Mouse (Mus musculus) layer of hippocampus, adult 18-20 months (tissue): ENCODE data around the gene Pola2. TPM values are rescaled to one million over a fixed set of nuclear protein-coding genes. Genes with fewer than 3 reads are reported as not detected.
A peak's percentile ranks its signal among the peaks of the same experiment; 100 is the strongest.

Source experiments
- DNase-seq, 2 experiments: peaks; one replicate each; pipeline ENCODE4 v3.0.0; 2022; ENCODE audit warnings: low spot score in 2 of 2
- total RNA-seq, 2 experiments: library from RNA; stranded (reverse); gene quantifications; 2 replicates each; pipeline ENCODE4 v1.2.3; 2021

Gene Pola2
- total RNA-seq, 2 experiments from 2014 or later = 5.0 to 5.9 TPM

DNA sequence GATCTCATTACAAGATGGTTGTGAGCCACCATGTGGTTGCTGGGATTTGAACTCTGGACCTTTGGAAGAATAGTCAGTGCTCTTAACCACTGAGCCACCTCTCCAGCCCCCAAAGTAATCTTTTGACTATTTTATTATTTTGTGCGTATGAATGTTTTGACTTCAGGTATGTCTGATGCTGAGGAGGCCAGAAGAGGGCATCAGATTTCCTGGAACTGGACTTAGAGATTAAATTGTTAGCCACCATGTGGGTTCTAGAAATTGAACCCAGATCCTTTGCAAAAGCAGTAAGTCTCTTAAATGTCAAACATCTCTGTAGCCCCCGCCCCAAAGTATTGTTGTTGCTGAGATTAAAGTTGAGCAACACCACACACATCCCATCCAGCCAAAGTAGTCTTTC lies 1.9 kb upstream of the Pola2 start:
- DNase-seq = no peak

DNA sequence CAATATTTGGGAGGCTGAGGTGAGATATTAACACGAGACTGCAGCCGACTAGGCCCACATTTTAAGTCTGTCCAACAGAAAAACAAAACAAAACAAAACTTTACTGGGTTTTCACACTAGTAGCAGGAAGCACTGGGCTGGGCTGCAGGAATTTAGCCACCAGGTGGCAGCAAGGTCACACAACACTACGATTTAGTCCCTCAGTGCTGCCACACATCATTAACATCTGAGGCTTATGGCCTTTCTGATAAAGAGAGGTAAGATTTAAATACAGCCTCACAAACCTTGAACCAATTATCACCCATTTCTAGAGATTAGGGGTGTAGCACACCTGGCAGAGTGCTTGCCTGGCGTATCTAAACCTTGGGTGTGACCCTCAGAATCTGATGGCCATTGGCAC lies 1.3 kb upstream of the Pola2 start:
- peak; percentile 26 to 78 for DNase-seq

- DNase-seq = no peak
Observed at GRCm38 (mm10) chr19:5964804-5965203, 802 bp upstream of the Pola2 start.

GRCm38 (mm10) chr19:5962651-5963050 lies 1.4 kb downstream of the Pola2 start:
- DNase-seq = no peak

DNA sequence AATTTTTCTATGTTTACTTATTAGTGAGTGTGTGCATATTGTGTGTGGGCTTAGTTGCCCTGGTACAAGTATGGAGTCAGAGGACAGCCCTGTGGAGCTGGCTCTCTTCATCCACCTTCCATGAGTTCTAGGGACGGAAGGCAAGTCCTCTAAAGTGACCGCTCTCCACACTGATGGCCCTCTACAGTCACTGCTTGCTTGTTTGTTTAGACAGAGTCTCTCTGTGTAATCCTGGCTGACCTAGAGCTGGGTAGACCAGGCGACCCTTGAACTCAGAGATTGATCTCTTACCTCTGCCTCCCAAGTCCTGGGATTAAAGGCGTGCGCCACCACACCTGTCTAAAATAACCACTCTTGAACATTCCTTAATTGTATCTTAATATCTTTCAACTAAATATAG lies 6.6 kb downstream of the Pola2 start:
- DNase-seq = no peak

GRCm38 (mm10) chr19:5956685-5957084 lies 7.3 kb downstream of the Pola2 start:
- peak in 1 of 2 experiments; percentile 78 for DNase-seq

- DNase-seq = no peak
Observed at GRCm38 (mm10) chr19:5955704-5956670, 8.0 kb downstream of the Pola2 start.

DNA sequence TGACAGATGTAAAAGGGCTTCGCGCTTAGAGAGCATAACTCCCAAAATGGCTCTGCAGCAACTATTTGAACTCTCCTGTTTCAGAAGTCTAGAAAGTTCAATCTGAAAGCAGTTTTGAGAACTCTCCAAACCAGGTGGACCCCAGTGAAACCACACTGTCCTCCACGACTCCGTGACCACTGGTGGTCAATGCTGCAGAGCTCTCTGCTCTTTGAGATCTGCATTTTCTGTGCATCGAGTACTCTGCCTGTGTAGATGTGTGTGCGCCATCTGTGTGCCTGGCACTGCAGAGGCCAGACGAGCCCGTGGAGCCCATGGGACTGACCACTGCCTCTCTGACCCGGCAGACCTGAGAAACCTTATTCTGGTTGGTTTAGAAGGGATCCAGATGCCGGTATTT lies 9.1 kb downstream of the Pola2 start:
- DNase-seq = no peak

DNA sequence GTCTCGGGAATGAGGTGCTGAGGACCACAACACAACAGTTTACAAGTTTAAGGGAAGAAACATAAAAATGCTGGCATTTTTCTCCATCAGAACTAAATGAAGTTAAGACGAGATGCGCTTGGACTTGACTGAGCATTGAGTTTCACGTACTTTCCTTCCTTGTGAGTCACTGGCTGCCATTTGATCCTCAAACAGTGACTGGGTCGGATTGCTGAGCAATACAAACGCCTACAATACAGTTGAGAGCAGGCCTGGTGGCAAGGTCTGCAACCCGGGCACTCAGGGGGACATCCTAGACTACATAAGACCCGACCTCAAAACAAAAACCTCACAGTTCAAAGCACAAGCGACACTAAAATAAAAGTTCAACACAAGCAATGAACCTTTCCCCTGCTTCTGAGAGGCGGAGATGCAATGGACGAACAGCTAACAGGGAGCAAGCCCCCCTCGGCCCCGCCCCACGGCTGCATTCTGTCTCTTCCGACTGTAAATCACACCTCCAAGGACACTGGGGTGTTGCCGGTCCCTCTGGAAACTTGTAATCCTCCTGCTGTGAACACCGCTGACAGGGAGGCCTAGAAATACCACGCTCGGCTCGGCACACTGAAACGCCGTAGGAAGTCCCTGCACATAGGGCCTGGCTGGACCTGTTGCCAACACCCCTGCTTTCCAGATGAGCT lies 9.8 kb downstream of the Pola2 start:
- no peak for DNase-seq

DNA sequence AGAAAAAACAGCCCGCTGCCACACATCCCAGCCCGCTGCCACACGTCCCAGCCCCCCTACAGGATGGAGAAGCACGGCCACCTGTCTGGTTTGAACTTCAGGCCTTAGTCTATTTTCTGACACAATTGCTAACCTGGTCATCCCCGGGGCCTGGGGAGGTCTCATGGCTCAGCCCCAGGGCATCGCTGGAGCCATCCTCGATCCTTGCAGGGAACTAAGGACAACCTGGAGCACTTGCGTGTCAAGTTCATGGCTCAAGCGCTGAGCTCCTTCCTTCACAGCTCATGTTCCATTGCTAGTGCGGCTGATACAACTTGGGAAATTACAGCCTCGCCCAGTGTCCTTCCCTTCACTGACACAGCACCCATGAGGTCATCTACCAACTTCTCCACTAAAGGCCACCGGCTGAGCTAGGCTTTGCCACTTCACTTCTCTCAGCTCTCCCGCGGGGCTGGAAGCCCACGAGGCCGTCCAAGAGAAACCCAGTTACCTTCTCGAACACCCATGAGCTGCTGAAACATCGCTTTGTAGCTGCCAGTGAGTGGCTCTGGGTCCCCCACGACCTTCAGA lies 10.7 kb downstream of the Pola2 start:
- no peak for DNase-seq

- no peak for DNase-seq
Observed at GRCm38 (mm10) chr19:5952071-5952691, 11.8 kb downstream of the Pola2 start.

DNA sequence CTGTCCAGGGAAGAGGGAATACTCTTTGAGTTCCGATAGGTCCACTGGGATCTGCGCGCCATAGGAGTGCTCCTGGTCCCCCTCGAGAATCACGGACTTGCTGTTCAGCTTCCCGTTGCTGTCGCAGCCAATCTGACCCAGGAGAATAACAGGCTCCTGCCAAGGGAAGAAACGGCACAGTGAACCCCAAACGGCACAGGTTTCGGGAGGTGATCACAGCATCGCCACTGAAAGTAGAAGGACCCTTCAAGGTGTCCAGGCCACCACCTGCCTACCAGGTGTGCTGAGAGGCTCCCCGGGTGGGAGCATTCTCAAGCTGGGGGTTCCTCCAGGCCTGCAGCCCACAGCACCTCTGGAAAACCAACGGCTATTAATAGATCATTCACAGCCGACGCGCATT lies 12.4 kb downstream of the Pola2 start:
- DNase-seq = no peak

- DNase-seq = no peak
Observed at GRCm38 (mm10) chr19:5950218-5950617, 13.8 kb downstream of the Pola2 start.

DNA sequence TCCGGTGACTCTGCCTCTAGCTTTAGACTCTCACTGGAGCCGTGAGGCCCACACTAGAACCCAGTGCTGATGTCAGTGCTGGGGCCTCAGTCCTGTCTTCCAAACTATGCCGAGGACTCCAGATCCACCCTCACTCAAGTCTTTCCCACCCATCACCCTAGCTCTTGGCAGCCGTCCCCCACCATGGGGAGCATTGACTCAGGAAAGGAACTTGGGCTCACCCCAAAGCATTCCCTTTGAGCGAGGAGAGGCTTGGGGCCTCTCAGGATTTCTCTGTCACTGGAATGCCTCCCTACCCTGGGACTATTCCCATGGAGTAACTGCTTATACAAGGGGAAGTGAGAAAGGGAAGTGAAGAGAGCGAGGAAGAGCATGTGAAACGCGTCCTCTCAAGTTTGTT lies 18.1 kb downstream of the Pola2 start:
- DNase-seq = no peak

DNA sequence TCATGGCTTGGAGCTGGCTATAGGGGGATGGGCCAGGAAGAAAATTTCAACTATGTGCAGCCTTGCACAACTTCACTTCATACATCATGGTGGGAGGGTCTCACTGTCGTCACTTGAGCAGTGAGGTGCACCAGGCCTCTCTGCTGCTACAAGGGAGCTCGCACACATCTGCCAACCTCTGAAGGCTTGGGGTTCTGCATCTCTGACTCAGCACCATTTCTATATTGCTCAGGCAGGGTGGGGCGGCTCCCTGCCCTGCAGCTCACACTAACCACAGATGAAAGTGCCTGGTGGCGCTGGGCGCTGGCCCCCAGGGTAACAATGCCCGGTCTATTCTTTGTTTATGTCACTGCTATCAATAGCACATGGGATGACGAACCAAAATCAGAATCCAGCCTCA lies 19.0 kb downstream of the Pola2 start:
- peak; percentile 25 to 46 for DNase-seq

- no peak for DNase-seq
Observed at GRCm38 (mm10) chr19:5944145-5944544, 19.9 kb downstream of the Pola2 start.

DNA sequence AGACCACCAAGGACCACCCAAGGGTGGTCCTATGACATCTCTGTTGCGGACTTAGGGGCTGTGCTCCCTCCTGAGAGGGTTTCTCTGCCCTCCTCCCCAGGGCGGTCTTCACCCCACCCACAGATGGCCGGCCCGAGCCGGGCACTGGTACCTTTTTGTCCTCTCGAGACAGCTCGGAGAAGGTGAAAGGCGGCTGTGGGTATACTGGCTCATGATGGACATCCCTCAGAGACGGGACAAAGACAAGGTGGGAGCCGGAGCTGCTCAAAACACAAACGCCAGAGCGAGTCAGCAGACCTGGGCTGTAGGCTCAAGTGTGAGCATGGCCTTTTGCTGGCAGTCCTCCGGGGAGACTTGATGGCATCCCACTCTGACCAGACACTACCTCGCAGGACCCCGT lies 20.6 kb downstream of the Pola2 start:
- no peak for DNase-seq

GRCm38 (mm10) chr19:5942581-5942980 lies 21.4 kb downstream of the Pola2 start:
- DNase-seq = no peak

DNA sequence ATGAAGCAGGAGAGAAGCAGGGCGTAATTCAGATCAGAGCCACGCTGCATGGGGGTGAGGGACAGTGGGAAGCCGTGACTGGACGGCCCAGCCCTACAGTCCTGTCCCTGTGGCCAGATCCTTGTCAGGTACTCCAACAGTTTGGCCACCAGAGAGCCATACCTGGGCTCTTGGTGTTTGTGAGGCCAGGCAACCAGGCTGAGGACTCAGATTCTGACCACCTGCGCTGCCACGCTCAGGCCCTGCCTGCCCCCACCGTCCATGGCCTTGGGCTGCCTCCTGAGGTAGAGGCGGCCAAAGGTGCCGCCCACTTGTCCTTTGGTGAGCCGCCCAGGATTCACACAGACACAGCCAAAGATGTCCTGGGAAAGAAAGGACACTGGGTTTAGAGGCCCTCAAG lies 23.3 kb downstream of the Pola2 start:
- DNase-seq = no peak

- DNase-seq = peak in 1 of 2 experiments; percentile 36
Observed at GRCm38 (mm10) chr19:5940173-5940572, 23.8 kb downstream of the Pola2 start.

DNA sequence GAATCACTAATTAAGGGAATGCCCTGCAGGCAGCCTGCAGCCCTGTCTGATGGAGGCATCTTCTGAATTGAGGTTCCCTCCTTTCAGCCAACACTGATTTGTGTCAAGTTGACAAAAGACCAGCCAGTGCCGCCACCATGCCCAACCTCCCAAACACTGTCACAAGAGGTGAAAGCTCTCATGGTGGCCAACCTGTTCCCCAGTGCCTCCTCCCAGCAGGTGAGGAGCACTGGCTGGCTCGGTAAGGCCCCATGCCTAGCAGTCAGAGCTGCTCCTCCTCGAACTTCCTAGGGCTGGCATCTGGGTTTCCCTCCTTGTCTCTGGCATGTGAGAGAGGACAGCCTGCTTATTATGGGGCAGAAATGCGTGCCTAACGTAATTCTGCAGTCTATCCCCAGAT lies 24.3 kb downstream of the Pola2 start:
- no peak for DNase-seq

GRCm38 (mm10) chr19:5938516-5938915 lies 25.5 kb downstream of the Pola2 start:
- no peak for DNase-seq
